Mouse (Mus musculus): ENCODE measurements around the gene Pafah1b3.

DNA sequence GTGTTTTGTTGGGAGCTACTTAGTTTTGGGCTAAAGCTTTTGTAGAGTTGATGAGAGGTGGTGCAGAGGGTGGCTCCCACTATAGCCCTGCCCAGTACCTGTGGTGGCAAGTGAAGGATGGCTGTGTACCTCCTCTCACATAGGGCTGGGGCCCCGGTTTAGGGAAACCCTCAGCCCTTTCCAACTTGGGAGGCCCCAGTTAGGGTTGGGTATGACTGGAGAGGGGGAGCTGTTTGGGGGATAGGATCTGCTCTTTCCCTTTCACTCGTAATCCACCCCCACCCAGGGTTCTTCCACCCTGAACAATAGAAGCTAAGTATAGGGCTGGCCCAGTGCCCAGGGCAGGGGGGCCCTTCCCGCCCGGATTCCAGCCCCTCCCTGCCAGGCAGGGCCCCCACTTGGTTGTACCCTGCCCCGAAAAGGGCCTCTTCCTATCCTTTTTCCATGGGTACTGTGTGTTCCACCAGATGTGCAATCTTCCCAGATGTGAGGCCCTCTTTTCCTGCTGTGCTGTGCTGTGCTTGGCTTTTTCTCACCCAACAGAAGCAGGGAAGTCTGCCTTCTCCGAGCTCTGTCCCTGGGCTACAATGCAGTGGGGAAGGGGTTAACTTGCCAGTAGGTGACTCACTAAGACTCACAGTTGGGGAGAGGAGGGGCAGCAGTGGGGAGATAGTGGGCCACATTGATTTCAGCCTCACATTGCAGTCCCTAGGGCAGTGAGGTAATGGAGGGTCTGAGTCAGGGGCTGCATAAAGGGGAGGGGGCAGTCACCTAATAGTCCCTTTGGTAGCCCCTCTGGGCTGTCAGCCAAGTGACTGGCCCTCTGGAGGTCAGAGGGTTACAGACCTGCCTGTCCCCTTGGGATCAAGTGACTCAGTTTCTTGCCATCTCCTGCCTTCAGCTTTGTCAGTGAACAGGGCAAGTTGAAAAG, 17.7 kb downstream of the Pafah1b3 start:
- TF ChIP-seq POLR2A (IDR thresholded peaks at IDR 0.05; ENCODE audit: low read depth, low read length) (no peak), CTCF (IDR thresholded peaks at IDR 0.05; ENCODE audit: extremely low read depth, insufficient read length, insufficient replicate concordance, low read depth, low read length) (no peak)

All from small intestine, adult 2 months (tissue).